1 mouse cellular context compared by ENCODE assay signal in the genomic region with DNA sequence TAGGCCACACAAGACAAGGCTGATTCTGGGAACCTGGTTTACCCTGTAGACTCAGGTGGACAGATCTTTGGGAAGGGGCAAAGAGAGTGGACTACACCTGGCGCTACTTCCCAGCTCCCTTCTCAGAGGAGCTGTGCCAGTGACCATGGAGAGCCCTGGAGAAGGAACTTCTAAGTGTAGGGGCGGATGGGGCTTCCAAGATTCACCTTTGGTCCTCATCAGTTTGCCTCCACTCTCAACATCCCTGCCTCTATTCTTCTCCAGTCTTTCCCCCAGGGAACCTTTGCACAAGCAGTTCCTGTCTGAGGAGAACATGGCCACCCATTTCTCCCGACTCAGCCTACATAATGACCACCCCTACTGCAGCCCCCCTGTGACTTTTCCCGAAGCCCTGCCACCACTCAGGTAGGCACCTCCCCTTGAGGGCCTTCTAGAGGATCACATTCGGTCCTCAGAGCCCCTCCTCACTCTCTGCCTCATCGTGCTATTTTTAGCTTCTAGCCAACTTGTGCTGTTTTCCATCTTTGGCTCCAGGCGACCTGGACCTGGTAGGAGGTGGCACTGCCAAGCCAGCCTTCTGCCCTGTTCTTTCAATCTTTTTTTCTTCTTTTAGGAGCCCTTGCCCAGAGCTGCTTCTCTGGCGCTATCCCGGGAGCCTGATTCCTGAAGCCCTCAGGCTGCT.
TF ChIP-seq lines count a peak whose summit lies in the region.

No protein-coding gene starts in this region.

TF ChIP-seq in MEL, 35 proteins besides CTCF, POLR2A, EP300 and RAD21 (continued from another document):
- TF ChIP-seq UBTF (IDR thresholded peaks at IDR 0.05; ENCODE audit: borderline replicate concordance, insufficient read depth, low read depth, low read length) (no peak), USF2 (IDR thresholded peaks at IDR 0.05; ENCODE audit: borderline replicate concordance in 1 of 2, insufficient read depth in 1 of 2, low read depth in 1 of 2, low read length in 2 of 2) (no peak), ZMIZ1 (IDR thresholded peaks at IDR 0.05; ENCODE audit: low read depth, low read length) (no peak)
